Mouse (Mus musculus) stomach, postnatal 0 days (tissue): ENCODE data around the gene Prr15.

Source experiments
- CTCF ChIP-seq: IDR thresholded peaks from 2 replicates; pipeline ENCODE4 v1.5.1; 2016; ENCODE audit warnings: antibody characterized with exemption, low read depth, mild to moderate bottlenecking, moderate library complexity
- EP300 ChIP-seq: optimal IDR thresholded peaks from 2 replicates; pipeline ENCODE3; 2016; ENCODE audit warnings: antibody characterized with exemption

GRCm38 (mm10) chr6:54364406-54365136 is 38.9 kb downstream of the Prr15 start:
- TF ChIP-seq EP300, result no peak
- no peak for TF ChIP-seq CTCF
